Mouse (Mus musculus) olfactory bulb, adult 2 months (tissue): ENCODE measurements around the gene Ascl4.

Experiments
- CTCF ChIP-seq: fragments of 200-500 bp; IDR thresholded peaks from 2 replicates; pipeline ENCODE4 v1.5.1; 2012; ENCODE audit warnings: low read depth, mild to moderate bottlenecking, low read length, moderate library complexity; ENCODE audit not compliant: insufficient read depth
- POLR2A ChIP-seq: fragments of 200-500 bp; IDR thresholded peaks from 2 replicates; pipeline ENCODE4 v1.6.1; 2012; ENCODE audit warnings: mild to moderate bottlenecking, low read depth, low read length, moderate library complexity; ENCODE audit not compliant: insufficient read depth

- TF ChIP-seq POLR2A, result no peak
- no peak for TF ChIP-seq CTCF
Measured at GRCm38 (mm10) chr10:85927676-85928445, at the start of gene Ascl4.
